Mouse (Mus musculus): ENCODE measurements around the gene Rac3.

DNA sequence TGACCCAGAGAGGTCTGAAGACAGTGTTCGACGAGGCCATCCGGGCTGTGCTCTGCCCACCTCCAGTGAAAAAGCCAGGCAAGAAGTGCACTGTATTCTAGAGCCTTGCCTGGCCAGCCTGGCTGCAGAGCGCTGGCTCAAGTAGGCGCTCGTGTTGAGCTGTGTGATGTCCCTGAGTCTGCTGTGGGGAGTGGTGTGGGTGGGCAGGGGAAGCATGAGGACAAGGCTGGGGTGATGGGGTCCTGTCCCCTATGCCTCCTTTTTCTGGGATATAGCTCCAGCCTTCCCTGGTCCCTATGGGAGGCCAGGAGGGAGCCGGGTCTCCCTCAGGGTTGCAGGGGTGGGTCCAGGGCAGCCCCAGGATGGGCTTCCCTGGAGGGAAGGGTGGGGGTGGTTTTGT is 2.2 kb downstream of the Rac3 start:
- TF ChIP-seq CEBPB (IDR thresholded peaks at IDR 0.05; ENCODE audit: low read depth) (no peak), CTCF (IDR thresholded peaks at IDR 0.05; ENCODE audit: control insufficient read depth, insufficient read depth, insufficient read length) (no peak)

Measured in C2C12 (cell line).